Mouse (Mus musculus) gastrocnemius, adult 8-10 months (tissue): ENCODE measurements around the gene Arid3a. TPM values are rescaled to one million over a fixed set of nuclear protein-coding genes. Genes with fewer than 3 reads are reported as not detected.

Experiments
- DNase-seq, 2 experiments: peaks; one replicate each; pipeline ENCODE4 v3.0.0; 2022; ENCODE audit warnings: low spot score in 2 of 2
- total RNA-seq, 4 experiments: library from RNA; stranded (reverse); gene quantifications; 2 replicates each; pipeline ENCODE4 v1.2.4; 2022

Gene Arid3a
- total RNA-seq, 4 experiments from 2014 or later = 1.5 to 2.3 (median 2.1) TPM

GRCm38 (mm10) chr10:79974087-79974486 is 47.2 kb downstream of the Arid3a start:
- no peak for DNase-seq

- no peak for DNase-seq
Measured at GRCm38 (mm10) chr10:79974668-79975067, 47.8 kb downstream of the Arid3a start.

- no peak for DNase-seq
Measured at GRCm38 (mm10) chr10:79976071-79976721, 49.4 kb downstream of the Arid3a start.

GRCm38 (mm10) chr10:79976722-79977107 is 49.9 kb downstream of the Arid3a start:
- peak in 1 of 2 experiments; percentile 4 for DNase-seq

- no peak for DNase-seq
Measured at GRCm38 (mm10) chr10:79977324-79977723, 50.5 kb downstream of the Arid3a start.

- DNase-seq = no peak
Measured at GRCm38 (mm10) chr10:79978061-79978460, 51.2 kb downstream of the Arid3a start.

- no peak for DNase-seq
Measured at GRCm38 (mm10) chr10:79979401-79980155, 52.7 kb downstream of the Arid3a start.

- DNase-seq = no peak
Measured at GRCm38 (mm10) chr10:79983205-79983604, 56.4 kb downstream of the Arid3a start.

GRCm38 (mm10) chr10:79983670-79984069 is 56.8 kb downstream of the Arid3a start:
- peak; percentile 68 for DNase-seq

GRCm38 (mm10) chr10:79984195-79984816 is 57.5 kb downstream of the Arid3a start, which contains the start of gene Tmem259:
TSS of gene Tmem259 (minus strand) at chr10:79984330.
- peak; percentile 78 to 86 for DNase-seq

GRCm38 (mm10) chr10:79984871-79985270 is 58.0 kb downstream of the Arid3a start:
- DNase-seq = peak; percentile 96 to 99

- DNase-seq = peak in 1 of 2 experiments; percentile 61
Measured at GRCm38 (mm10) chr10:79985334-79986231, 58.7 kb downstream of the Arid3a start.

GRCm38 (mm10) chr10:79986232-79986878 is 59.5 kb downstream of the Arid3a start:
- DNase-seq = no peak

- DNase-seq = peak; percentile 83 to 85
Measured at GRCm38 (mm10) chr10:79986963-79987362, 60.1 kb downstream of the Arid3a start.

- no peak for DNase-seq
Measured at GRCm38 (mm10) chr10:79987771-79988505, 61.1 kb downstream of the Arid3a start.

GRCm38 (mm10) chr10:79988506-79989271 is 61.8 kb downstream of the Arid3a start, which contains the start of gene Cnn2:
TSS of gene Cnn2 (plus strand) at chr10:79988584.
- DNase-seq = no peak

- no peak for DNase-seq
Measured at GRCm38 (mm10) chr10:79989272-79989786, 62.5 kb downstream of the Arid3a start.

- DNase-seq = no peak
Measured at GRCm38 (mm10) chr10:79989870-79990269, 63.0 kb downstream of the Arid3a start.

GRCm38 (mm10) chr10:79991099-79991498 is 64.3 kb downstream of the Arid3a start:
- DNase-seq = no peak
